Mouse (Mus musculus) heart, embryonic 15.5 days (tissue): Measurements from ENCODE around the gene 1700025G04Rik. TPM values are rescaled to one million over a fixed set of nuclear protein-coding genes. Genes with fewer than 3 reads are reported as not detected.

Experiments
- ATAC-seq: fragments of 200-750 bp; cut with Nextera tagmentation; replicated peaks from 2 replicates; pipeline ENCODE4 v1.8.0; 2017; ENCODE audit warnings: low read depth, moderate TSS enrichment; ENCODE audit not compliant: insufficient number of reproducible peaks, insufficient read depth, low FRiP score
- H3K27ac ChIP-seq: fragments of 300-500 bp; sonication (generic); 2 replicates; pipeline ENCODE4 v1.5.1; 2015; ENCODE audit warnings: mild to moderate bottlenecking, inconsistent platforms
- H3K27me3 ChIP-seq: fragments of 300-500 bp; sonication (generic); 2 replicates; pipeline ENCODE4 v1.6.1; 2015; ENCODE audit warnings: inconsistent platforms
- H3K36me3 ChIP-seq: fragments of 300-500 bp; sonication (generic); 2 replicates; pipeline ENCODE4 v1.6.1; 2015; ENCODE audit warnings: mild to moderate bottlenecking, inconsistent platforms
- H3K4me1 ChIP-seq: fragments of 300-500 bp; sonication (generic); replicated peaks from 2 replicates; pipeline ENCODE4 v1.6.1; 2015; ENCODE audit warnings: inconsistent platforms
- H3K4me2 ChIP-seq: fragments of 300-500 bp; sonication (generic); 2 replicates; pipeline ENCODE4 v1.6.1; 2015; ENCODE audit warnings: inconsistent platforms, mild to moderate bottlenecking, moderate library complexity
- H3K4me3 ChIP-seq: fragments of 300-500 bp; sonication (generic); 2 replicates; pipeline ENCODE4 v1.5.1; 2015; ENCODE audit warnings: mild to moderate bottlenecking, inconsistent platforms
- H3K9ac ChIP-seq: fragments of 300-500 bp; sonication (generic); 2 replicates; pipeline ENCODE4 v1.6.1; 2015; ENCODE audit warnings: mild to moderate bottlenecking, inconsistent platforms
- H3K9me3 ChIP-seq: fragments of 300-500 bp; sonication (generic); replicated peaks from 2 replicates; pipeline ENCODE4 v1.6.1; 2016; ENCODE audit warnings: inconsistent platforms
- WGBS: fragments of 180-500 bp; shearing (Covaris S2); methylation state at CpG from one replicate; pipeline ENCODE4 v1.1.7; 2015; ENCODE audit warnings: mixed read lengths; 5-methylcytosine and 5-hydroxymethylcytosine counted together
- polyA plus RNA-seq: library from polyadenylated mRNA; unstranded; fragments of >200 nt; fragmentation: Nextera tagmentation; extraction: Ambion mirVana; gene quantifications from 2 replicates; pipeline ENCODE4 v1.2.1, GENCODE M21; 2015

The 1700025G04Rik gene
- polyA plus RNA-seq, 1 experiment from 2014 or later = 26.7 TPM

DNA sequence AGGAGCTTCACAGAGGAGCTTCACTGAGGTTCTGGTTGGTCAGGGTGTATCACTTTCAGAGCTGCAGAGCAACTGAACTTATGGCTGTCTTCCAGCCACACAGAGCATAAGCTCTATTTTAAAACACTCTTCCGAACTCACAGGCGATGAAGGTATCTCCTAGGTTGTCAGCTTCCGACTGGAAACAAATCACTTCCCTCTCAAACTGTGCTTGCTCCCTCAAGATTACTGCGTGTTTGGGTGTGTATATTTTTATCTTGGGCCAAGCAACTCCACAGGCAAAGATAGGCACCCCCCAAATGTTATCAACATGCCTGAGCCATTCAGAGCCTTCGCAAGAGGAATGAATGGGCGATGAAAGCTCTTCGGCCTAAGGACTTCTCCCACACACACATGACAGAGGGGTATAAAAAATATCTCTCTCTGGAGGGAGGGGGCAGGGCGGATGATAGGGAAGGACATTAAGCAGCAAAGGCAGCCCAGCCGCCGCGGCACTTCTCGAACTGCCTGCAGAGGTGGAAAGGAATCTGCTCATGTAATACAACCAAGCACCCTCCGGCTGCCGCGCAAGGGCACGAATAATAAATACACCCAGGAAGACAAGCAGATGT is 1.0 kb downstream of the 1700025G04Rik start:
- peak; percentile 57 for ATAC-seq
- peak overlapping the region; percentile 86 for H3K9ac ChIP-seq
- H3K9me3 ChIP-seq = no peaks in the 10 kb centered on the region
- 1% methylated on average over 16 of the region's 16 CpGs for WGBS
- H3K4me2 ChIP-seq = peak overlapping the region; percentile 93
- peaks cover 50% of the 10 kb centered on the region for H3K4me1 ChIP-seq
- H3K36me3 ChIP-seq = no peaks in the 10 kb centered on the region
- peak overlapping the region; percentile 69 for H3K4me3 ChIP-seq
- H3K27me3 ChIP-seq = no peaks in the 10 kb centered on the region
- peak overlapping the region; percentile 92 for H3K27ac ChIP-seq

DNA sequence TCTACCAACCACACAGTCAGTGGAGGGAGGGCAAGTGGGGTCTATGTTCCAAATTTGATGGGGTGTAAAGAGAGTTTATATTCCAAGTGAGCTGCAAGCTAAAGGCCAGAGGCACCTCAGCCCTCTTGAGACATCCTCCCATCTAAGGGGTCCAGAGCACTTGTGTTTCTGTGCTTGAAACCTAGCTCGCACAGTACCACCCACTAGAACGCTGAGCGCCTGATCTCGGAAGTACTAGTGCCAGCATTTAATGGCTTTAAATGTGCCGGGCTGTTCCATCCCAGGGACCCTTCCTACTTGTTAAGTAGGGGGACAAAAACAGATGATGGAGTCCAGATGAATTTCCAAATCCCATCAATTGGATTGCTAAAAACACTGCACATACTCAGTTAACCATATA is 1.9 kb downstream of the 1700025G04Rik start:
- H3K9me3 ChIP-seq = no peaks in the 10 kb centered on the region
- peak overlapping the region; percentile 92 for H3K27ac ChIP-seq
- 0 out of 2 replicates have a peak overlapping the region, but pooled peaks have one; percentile 86 for H3K9ac ChIP-seq
- no peak for ATAC-seq
- no peaks in the 10 kb centered on the region for H3K27me3 ChIP-seq
- H3K4me3 ChIP-seq = peak overlapping the region; percentile 69
- peak overlapping the region; percentile 93 for H3K4me2 ChIP-seq
- H3K36me3 ChIP-seq = no peaks in the 10 kb centered on the region
- WGBS = 57% methylated on average over 5 of the region's 5 CpGs
- peaks cover 54% of the 10 kb centered on the region for H3K4me1 ChIP-seq

DNA sequence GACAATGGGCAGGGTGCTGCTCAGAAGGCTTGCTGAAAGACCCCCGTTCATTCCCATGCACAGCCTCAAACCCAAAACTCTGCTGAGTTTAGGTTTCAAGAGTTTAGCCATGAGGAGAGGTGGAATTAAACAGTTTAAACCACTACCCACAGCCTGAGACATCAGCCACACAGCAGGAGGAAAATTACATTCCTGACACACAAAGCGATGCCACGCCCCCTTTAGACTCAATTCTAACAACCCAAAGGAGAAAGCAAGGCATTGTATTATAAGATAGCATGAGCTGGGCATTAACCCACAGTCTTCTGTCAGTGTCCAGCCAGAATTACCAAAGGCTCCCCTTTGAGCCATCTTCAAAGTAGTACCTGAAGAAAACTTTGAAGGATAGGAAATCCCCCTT is 3.0 kb downstream of the 1700025G04Rik start:
- Histone ChIP-seq H3K9me3 (no peaks in the 10 kb centered on the region), H3K4me3 (no peak overlapping the region), H3K4me2 (no peak overlapping the region), H3K36me3 (no peaks in the 10 kb centered on the region), H3K9ac (no peak overlapping the region), H3K27me3 (no peaks in the 10 kb centered on the region), H3K27ac (no peak overlapping the region), H3K4me1 (peaks cover 59% of the 10 kb centered on the region)
- 81% methylated on average over 3 of the region's 3 CpGs for WGBS
- ATAC-seq = no peak

DNA sequence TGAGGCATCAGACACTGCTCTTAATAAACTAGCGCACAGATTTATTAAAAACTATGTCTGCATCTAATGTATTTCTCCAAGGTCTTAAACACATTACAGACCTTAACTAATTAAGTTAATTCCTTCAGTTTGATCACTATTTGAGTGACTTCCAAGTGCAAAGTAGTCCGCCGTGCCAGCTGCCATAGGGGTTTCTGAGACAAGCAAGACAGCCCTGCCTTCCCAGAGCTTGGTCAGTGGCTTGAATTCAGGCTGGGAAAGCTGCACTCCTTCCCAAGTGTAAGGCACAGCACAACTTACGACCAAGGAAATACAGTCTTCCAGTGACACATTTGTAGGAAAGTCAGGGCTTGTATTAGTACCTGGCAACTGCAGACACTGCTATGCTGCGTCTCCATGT is 4.4 kb downstream of the 1700025G04Rik start:
- Histone ChIP-seq H3K27ac (0 out of 2 replicates have a peak overlapping the region, but pooled peaks have one; percentile 43), H3K36me3 (no peaks in the 10 kb centered on the region), H3K27me3 (no peaks in the 10 kb centered on the region), H3K9ac (no peak overlapping the region), H3K9me3 (no peaks in the 10 kb centered on the region), H3K4me2 (no peak overlapping the region), H3K4me3 (no peak overlapping the region), H3K4me1 (peaks cover 57% of the 10 kb centered on the region)
- no peak for ATAC-seq
- 78% methylated on average over 5 of the region's 5 CpGs for WGBS

DNA sequence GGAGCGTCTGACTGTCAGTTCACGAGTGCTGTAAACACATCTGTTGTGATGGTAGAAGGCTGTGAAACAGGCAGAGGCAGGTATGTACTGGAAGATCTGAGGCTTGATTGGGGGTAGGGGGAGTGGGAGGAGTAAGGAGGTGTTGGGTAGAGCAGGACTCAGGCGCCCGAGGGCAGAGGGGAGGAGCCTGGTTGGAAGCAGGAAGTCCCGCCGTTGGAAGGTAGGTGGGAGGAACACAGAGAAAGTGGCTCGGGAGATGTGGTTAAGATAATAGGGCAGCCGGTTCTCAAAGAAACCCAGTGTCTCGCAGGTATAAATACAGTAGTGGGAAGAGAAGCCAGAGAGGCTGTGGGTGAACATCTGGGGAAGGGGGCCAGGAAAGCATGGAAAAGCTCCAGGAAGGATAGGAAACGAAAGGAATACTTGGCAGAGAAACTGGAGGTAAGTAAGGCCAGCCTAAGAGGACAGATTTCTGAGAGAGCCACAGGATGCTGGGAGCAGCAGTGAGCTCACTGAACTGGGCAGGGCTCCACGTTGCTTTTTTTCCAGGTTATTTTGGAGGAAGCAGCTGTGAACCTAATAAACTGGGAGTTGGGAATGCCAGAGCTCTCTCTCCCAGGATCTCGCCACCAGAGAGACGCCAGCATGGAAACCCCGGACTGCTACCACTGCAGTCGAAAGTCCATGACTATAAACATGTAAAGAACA is 5.1 kb downstream of the 1700025G04Rik start:
- Histone ChIP-seq H3K27me3 (no peaks in the 10 kb centered on the region), H3K4me3 (peak overlapping the region; percentile 33), H3K4me2 (peak overlapping the region; percentile 55), H3K27ac (peak overlapping the region; percentile 43; the same call in 1 of the 2 replicates), H3K9ac (peak overlapping the region; percentile 27; the same call in 1 of the 2 replicates), H3K9me3 (no peaks in the 10 kb centered on the region), H3K4me1 (peaks cover 57% of the 10 kb centered on the region), H3K36me3 (no peaks in the 10 kb centered on the region)
- ATAC-seq = no peak
- whole genome bisulfite sequencing = 19% methylated on average over 15 of the region's 15 CpGs

DNA sequence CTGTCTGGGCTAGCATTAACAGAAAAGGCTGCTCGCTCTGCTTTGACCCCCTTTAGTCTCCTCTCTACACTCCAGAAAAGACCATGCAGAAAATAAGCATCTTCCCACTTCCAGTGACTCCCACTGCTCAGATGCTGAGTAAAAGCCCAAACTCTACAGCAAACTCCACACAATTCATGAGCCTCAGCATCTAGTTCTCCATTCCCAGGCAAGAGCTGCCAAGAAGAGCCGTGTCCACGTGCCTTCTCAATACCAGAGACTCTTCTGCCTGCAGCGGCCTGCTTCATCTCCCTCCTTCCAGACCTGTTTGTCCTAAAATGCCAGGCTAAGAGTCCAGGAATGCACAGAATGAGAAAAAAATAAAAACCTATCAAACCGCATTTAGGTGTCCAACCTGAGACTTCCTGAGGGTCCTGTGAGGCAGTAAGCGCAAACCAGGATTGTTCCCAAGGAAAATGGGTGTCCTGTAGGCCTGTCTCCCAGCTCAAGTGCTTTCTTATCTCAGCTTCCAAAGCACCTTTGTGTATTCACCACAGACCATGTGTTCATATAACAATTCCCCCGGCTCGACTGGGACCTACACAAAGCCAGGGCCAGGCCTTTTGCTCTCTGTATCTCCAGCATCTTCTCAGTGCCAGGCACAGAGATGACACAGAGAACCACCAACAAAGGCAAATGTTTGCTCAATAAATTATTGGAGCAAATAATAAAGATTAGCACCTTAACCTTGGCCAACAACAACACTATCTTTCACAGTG is 7.8 kb downstream of the 1700025G04Rik start:
- no peaks in the 10 kb centered on the region for H3K36me3 ChIP-seq
- no peaks in the 10 kb centered on the region for H3K27me3 ChIP-seq
- 64% methylated on average over 8 of the region's 8 CpGs for WGBS
- no peak for ATAC-seq
- no peak overlapping the region for H3K4me3 ChIP-seq
- no peak overlapping the region for H3K27ac ChIP-seq
- H3K9me3 ChIP-seq = no peaks in the 10 kb centered on the region
- peaks cover 42% of the 10 kb centered on the region for H3K4me1 ChIP-seq
- no peak overlapping the region for H3K9ac ChIP-seq
- H3K4me2 ChIP-seq = no peak overlapping the region

DNA sequence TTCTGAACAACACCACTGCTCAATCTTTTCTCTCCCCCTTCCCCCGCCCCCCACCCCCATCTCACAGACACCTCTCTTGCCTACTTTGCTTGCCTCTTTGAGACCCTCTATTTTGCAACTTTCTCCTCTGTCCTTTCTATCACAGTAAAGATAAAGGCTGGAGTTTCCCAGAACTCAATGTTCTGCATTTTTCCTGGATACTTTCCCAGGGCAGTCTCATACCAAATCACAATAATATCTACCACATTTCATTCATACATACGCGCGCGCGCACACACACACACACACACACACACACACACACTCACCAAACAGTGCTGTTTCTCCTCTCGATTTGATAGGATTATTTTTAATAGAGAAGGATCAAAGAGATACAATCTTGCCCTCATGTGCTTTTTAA is 8.8 kb downstream of the 1700025G04Rik start:
- peaks cover 34% of the 10 kb centered on the region for H3K4me1 ChIP-seq
- no peaks in the 10 kb centered on the region for H3K9me3 ChIP-seq
- no peak overlapping the region for H3K4me3 ChIP-seq
- H3K4me2 ChIP-seq = no peak overlapping the region
- no peak for ATAC-seq
- no peak overlapping the region for H3K9ac ChIP-seq
- no peak overlapping the region for H3K27ac ChIP-seq
- H3K27me3 ChIP-seq = no peaks in the 10 kb centered on the region
- 84% methylated on average over 7 of the region's 7 CpGs for WGBS
- no peaks in the 10 kb centered on the region for H3K36me3 ChIP-seq

DNA sequence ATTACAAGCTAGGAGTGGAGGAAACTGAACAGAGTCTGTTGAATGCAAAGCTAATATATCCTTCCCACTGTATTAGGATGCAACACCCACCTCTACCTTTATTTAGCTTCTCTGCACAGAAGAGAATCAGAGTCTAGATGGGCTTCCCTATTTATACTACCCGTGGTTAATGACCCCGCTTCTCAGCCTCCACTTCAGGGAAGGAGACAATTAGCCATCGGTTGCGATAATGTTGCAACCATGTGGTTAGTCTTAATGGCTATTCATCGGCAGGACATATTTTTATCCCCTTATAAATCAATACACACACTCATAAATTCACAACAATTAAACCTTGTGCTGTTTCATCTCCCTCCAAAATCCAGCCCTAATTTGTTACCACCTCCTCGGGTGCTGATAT is 9.7 kb downstream of the 1700025G04Rik start:
- Histone ChIP-seq H3K4me2 (no peak overlapping the region), H3K27me3 (no peaks in the 10 kb centered on the region), H3K27ac (no peak overlapping the region), H3K4me3 (no peak overlapping the region), H3K9me3 (no peaks in the 10 kb centered on the region), H3K9ac (no peak overlapping the region), H3K4me1 (peaks cover 28% of the 10 kb centered on the region), H3K36me3 (no peaks in the 10 kb centered on the region)
- ATAC-seq = no peak
- WGBS = 82% methylated on average over 6 of the region's 6 CpGs

DNA sequence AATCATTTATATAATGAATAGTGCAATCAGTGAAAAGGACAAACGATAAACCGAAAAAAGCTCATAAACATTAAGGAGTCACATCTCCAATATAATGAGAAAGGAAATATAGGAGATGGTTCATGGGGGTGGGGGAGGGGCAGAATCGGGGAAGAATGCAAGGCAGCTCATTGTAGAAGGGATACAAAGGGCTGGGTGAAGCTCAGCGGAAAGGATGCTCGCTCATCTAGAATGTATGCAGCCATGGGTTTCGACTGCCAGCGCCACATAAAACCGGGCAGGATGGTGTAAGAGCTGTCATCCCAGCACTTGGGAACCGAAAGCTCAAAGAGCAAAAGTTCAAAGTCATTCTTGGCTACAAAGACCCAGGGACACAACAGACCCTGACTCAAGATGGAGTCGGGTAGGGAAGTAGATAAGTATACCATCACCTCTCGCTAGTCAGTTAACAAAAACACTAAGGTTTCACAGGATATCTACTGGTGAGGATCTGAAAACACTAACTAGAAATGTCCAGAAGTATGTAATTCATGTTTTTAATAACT is 12.7 kb downstream of the 1700025G04Rik start:
- no peaks in the 10 kb centered on the region for H3K36me3 ChIP-seq
- no peak overlapping the region for H3K27ac ChIP-seq
- ATAC-seq = no peak
- H3K4me3 ChIP-seq = no peak overlapping the region
- no peaks in the 10 kb centered on the region for H3K27me3 ChIP-seq
- H3K4me2 ChIP-seq = no peak overlapping the region
- H3K9ac ChIP-seq = no peak overlapping the region
- 78% methylated on average over 11 of the region's 11 CpGs for WGBS
- no peaks in the 10 kb centered on the region for H3K9me3 ChIP-seq
- H3K4me1 ChIP-seq = peaks cover 16% of the 10 kb centered on the region

DNA sequence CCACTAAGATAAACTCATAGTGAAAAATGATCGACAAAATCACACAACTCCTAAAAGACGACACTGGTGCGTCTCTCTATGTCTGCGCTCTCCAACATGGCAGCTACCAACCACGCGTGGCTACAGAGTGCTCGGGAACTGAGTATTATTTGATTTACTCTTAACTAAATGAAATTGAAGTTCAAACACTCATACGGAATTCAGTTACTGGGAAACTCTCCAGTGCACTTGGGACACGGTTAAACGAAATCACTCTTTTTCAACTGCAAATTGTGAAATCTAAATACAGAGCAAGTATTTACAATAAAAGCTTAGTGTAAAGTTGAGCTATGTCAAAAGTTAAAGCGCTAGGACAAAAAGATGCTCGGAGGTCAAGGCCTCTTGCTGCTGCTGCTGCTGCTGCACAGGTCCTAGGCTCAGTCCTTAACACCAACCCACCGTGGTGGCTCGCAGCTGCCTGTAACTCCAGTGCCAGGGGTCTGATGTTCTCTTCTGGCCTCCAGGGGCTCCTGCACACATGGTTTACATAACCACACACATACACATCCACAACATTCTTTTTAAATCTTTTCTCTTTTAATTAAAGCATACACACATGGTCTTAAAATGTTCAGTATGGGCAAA is 13.6 kb downstream of the 1700025G04Rik start:
- ATAC-seq = no peak

DNA sequence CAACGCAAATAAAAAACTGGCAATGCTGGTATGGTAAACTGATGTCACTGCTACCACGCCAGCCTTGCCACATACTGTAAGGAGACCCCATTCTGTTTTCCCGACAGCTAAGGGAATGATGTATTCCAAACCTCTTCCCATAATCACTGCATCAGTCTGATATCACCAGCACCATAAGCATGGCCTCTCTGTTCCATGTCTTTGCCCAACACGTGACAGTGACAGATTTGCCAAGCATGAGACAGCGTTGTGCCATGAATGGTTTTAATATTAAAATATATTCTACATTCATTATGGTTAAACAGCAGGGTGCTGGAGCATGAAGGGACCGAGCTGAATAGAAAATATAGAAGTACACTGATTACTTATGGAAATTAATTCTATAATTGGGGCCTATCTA is 14.2 kb downstream of the 1700025G04Rik start:
- Histone ChIP-seq H3K4me1 (peaks cover 8% of the 10 kb centered on the region; the same call in 1 of the 2 replicates), H3K36me3 (no peaks in the 10 kb centered on the region), H3K27me3 (no peaks in the 10 kb centered on the region), H3K9me3 (no peaks in the 10 kb centered on the region), H3K4me3 (no peak overlapping the region), H3K4me2 (no peak overlapping the region), H3K27ac (no peak overlapping the region), H3K9ac (no peak overlapping the region)
- ATAC-seq = no peak
- WGBS = 93% methylated on average over 6 of the region's 6 CpGs

More for the DNA sequence above, 13.6 kb downstream of the 1700025G04Rik start:
- no peak overlapping the region for H3K4me3 ChIP-seq
- no peaks in the 10 kb centered on the region for H3K27me3 ChIP-seq
- H3K4me2 ChIP-seq = no peak overlapping the region
- 88% methylated on average over 14 of the region's 14 CpGs for WGBS
- no peaks in the 10 kb centered on the region for H3K36me3 ChIP-seq
- no peaks in the 10 kb centered on the region for H3K9me3 ChIP-seq
- H3K27ac ChIP-seq = no peak overlapping the region
- H3K9ac ChIP-seq = no peak overlapping the region
- H3K4me1 ChIP-seq = peaks cover 10% of the 10 kb centered on the region; the same call in 1 of the 2 replicates
